Mouse (Mus musculus): ENCODE data around the gene Plekha7. TPM values are rescaled to one million over a fixed set of nuclear protein-coding genes. Genes with fewer than 3 reads are reported as not detected.

Gene Plekha7
- polyA plus RNA-seq, 1 experiment from 2014 or later = 5.4 TPM

- Histone ChIP-seq H3K27ac (replicated peaks) (no peak overlapping the region), H3K27me3 (replicated peaks) (no peaks in the 10 kb centered on the region), H3K9me3 (replicated peaks) (no peaks in the 10 kb centered on the region), H3K36me3 (no peaks in the 10 kb centered on the region), H3K4me3 (replicated peaks) (no peak overlapping the region), H3K4me1 (no peaks in the 10 kb centered on the region), H3K4me2 (no peak overlapping the region), H3K9ac (replicated peaks) (no peak overlapping the region)
- no peak for ATAC-seq (ENCODE audit: low FRiP score)
- 92% methylated on average over 4 of the region's 4 CpGs for WGBS
Measured at GRCm38 (mm10) chr7:116169426-116169825, 138.8 kb downstream of the Plekha7 start.

- H3K36me3 ChIP-seq = peaks cover 4% of the 10 kb centered on the region; the same call in 1 of the 2 replicates
- no peaks in the 10 kb centered on the region for H3K4me1 ChIP-seq
- WGBS = 93% methylated on average over 7 of the region's 7 CpGs
- H3K4me2 ChIP-seq = no peak overlapping the region
- H3K9ac ChIP-seq (replicated peaks) = no peak overlapping the region
- no peak overlapping the region for H3K4me3 ChIP-seq (replicated peaks)
- H3K27ac ChIP-seq (replicated peaks) = no peak overlapping the region
- ATAC-seq (ENCODE audit: low FRiP score) = no peak
- no peaks in the 10 kb centered on the region for H3K9me3 ChIP-seq (replicated peaks)
- H3K27me3 ChIP-seq (replicated peaks) = no peaks in the 10 kb centered on the region
Measured at GRCm38 (mm10) chr7:116168224-116168623, 140.0 kb downstream of the Plekha7 start.

DNA sequence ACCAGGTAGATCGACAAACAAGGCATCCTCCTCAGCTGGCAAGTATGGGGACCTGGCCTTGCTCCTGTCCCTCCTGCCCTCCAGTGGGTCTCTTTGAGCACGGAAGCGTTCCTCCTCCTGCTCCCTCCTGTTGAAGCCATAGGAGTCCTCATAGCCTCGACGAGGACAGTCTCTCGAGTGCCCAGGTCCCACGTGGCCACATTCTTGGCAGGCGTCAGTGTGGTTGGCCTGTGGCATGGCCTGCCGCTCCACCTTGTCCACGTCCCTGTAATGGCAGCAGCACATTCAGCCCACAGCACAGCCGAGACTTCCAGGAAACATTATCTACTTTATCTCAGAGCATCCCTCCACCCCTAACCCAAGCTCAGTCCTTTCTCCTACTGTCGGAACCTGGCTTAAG is 143.9 kb downstream of the Plekha7 start:
- no peak overlapping the region for H3K4me2 ChIP-seq
- no peak for ATAC-seq (ENCODE audit: low FRiP score)
- H3K4me3 ChIP-seq (replicated peaks) = no peak overlapping the region
- no peaks in the 10 kb centered on the region for H3K9me3 ChIP-seq (replicated peaks)
- H3K4me1 ChIP-seq = 0 out of 2 replicates have a peak, but pooled peaks cover 3% of the 10 kb centered on the region
- H3K27ac ChIP-seq (replicated peaks) = no peak overlapping the region
- H3K27me3 ChIP-seq (replicated peaks) = no peaks in the 10 kb centered on the region
- 88% methylated on average over 12 of the region's 12 CpGs for WGBS
- H3K9ac ChIP-seq (replicated peaks) = no peak overlapping the region
- peaks cover 4% of the 10 kb centered on the region; the same call in 1 of the 2 replicates for H3K36me3 ChIP-seq

DNA sequence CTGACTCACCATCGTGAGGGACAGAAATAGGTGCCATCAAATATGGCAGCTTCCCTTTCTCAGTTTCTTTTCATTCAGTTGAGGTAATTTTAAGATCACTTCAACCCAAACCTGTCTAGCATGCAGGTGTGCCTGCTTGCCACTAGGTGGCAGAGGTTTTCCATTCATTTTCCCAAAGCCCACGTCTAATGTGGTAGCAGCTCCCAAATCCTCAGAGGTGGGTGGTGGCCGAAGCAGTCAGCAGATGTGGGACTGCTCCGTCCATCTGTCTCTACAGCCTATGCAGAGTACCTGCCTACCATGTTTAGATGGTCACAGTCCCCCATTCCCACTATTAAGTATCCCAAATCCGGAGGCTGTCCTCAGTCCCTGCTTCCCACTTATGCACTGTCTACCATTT is 146.6 kb downstream of the Plekha7 start:
- peaks cover 4% of the 10 kb centered on the region; the same call in 1 of the 2 replicates for H3K36me3 ChIP-seq
- H3K27me3 ChIP-seq (replicated peaks) = no peaks in the 10 kb centered on the region
- no peak overlapping the region for H3K27ac ChIP-seq (replicated peaks)
- ATAC-seq (ENCODE audit: low FRiP score) = peak; percentile 61; the same call in 1 of the 2 replicates
- H3K4me3 ChIP-seq (replicated peaks) = no peak overlapping the region
- H3K9ac ChIP-seq (replicated peaks) = no peak overlapping the region
- 0 out of 2 replicates have a peak, but pooled peaks cover 3% of the 10 kb centered on the region for H3K4me1 ChIP-seq
- 21% methylated on average over 5 of the region's 5 CpGs for WGBS
- H3K9me3 ChIP-seq (replicated peaks) = no peaks in the 10 kb centered on the region
- no peak overlapping the region for H3K4me2 ChIP-seq

DNA sequence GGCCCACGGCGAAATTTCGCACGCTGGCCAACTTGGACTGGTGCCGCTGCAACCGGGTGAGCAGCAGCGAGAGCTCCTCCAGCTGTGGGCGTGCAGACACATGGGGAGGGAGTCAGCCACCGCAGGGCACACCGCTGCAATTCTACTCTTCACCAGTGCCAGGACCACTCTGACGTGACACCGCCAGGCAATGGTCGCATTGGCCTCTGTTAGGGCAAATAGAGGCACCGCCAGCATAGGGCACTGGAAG is 151.4 kb downstream of the Plekha7 start:
- ATAC-seq (ENCODE audit: low FRiP score) = no peak
- whole genome bisulfite sequencing = 82% methylated on average over 14 of the region's 14 CpGs

DNA sequence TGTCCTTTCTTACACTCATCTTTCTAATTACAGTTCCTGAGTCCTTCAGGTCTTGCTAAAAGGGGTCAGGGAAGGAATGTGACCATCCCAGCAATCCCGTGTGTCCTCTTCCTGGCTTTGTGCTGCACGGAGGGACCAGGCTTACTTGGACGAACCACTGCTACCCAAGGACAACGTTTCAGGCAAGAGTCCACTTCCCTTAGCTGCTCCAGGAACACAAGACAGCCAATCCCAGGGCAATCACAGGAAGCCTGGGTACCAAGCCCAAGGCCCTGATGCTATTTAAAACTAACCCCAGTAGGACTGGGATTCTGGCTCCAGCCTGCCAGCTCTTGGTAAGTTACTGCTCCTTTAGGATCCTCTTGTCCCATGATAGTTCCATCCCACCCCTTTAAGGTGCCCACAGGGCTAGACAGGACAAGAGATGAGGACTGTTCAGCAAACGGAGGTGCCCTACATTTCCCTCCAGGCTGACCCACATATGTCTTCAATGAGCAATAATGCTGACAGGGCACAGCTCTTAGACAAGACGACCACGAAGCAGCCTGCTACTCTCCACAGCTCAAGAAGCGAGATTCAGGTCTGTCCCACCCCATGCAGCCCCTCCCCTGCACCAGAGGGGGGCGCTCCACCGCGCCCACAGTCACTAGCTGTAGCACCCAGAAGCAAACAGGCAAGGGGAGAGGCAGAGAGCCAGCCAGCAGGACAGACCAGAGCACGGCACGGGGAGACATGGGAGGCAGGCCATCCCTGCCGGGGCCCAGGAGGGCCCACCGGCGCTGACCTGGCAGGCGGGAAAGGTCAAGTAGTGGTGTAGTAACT is 151.9 kb downstream of the Plekha7 start:
- Histone ChIP-seq H3K27me3 (replicated peaks) (no peaks in the 10 kb centered on the region), H3K27ac (replicated peaks) (no peak overlapping the region), H3K4me3 (replicated peaks) (no peak overlapping the region), H3K4me1 (no peaks in the 10 kb centered on the region), H3K9ac (replicated peaks) (no peak overlapping the region), H3K4me2 (no peak overlapping the region), H3K36me3 (no peaks in the 10 kb centered on the region; the same call in 1 of the 2 replicates), H3K9me3 (replicated peaks) (no peaks in the 10 kb centered on the region)
- WGBS = 73% methylated on average over 17 of the region's 17 CpGs
- no peak for ATAC-seq (ENCODE audit: low FRiP score)

More for the DNA sequence above, 151.4 kb downstream of the Plekha7 start:
- H3K27me3 ChIP-seq (replicated peaks) = no peaks in the 10 kb centered on the region
- no peak overlapping the region for H3K4me2 ChIP-seq
- H3K36me3 ChIP-seq = no peaks in the 10 kb centered on the region; the same call in 1 of the 2 replicates
- no peak overlapping the region for H3K9ac ChIP-seq (replicated peaks)
- no peak overlapping the region for H3K4me3 ChIP-seq (replicated peaks)
- H3K27ac ChIP-seq (replicated peaks) = no peak overlapping the region
- H3K4me1 ChIP-seq = 0 out of 2 replicates have a peak, but pooled peaks cover 3% of the 10 kb centered on the region
- no peaks in the 10 kb centered on the region for H3K9me3 ChIP-seq (replicated peaks)

DNA sequence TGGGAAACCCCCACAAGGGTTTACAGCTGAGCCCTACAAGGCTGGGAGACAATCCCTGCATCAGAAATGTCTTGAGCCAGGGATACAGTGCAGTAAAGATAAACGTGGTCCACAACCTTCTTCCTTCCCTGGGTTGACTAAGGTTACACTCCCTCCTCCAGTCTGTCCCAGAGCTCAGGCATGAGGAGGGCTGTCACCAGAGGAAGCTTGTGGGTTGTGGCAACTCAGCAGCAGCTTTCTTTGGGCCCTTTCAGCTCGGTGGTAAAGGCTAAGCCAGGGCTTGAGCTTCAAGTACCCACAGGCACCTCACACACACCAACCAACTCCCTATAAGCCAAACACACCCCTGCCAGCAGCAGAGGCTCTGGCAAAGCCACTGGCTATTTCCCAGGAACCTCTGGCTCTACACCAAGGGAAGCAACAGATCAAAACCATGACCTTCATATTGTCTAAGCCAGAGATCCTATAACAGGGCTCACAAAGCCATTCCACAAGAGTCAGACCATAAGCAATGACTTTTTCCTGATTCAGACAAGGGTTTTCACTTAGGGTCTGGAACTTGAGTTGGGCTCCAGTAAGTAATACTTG is 154.3 kb downstream of the Plekha7 start:
- Histone ChIP-seq H3K36me3 (no peaks in the 10 kb centered on the region; the same call in 1 of the 2 replicates), H3K4me3 (replicated peaks) (no peak overlapping the region), H3K4me1 (no peaks in the 10 kb centered on the region), H3K27me3 (replicated peaks) (no peaks in the 10 kb centered on the region), H3K4me2 (no peak overlapping the region), H3K27ac (replicated peaks) (no peak overlapping the region), H3K9ac (replicated peaks) (no peak overlapping the region), H3K9me3 (replicated peaks) (no peaks in the 10 kb centered on the region)
- WGBS = 78% methylated on average over 2 of the region's 2 CpGs
- no peak for ATAC-seq (ENCODE audit: low FRiP score)

GRCm38 (mm10) chr7:116149568-116149967 is 158.6 kb downstream of the Plekha7 start:
- 84% methylated on average over 4 of the region's 4 CpGs for WGBS
- Histone ChIP-seq H3K4me1 (no peaks in the 10 kb centered on the region), H3K4me3 (replicated peaks) (no peak overlapping the region), H3K27me3 (replicated peaks) (no peaks in the 10 kb centered on the region), H3K27ac (replicated peaks) (no peak overlapping the region), H3K9me3 (replicated peaks) (no peaks in the 10 kb centered on the region), H3K9ac (replicated peaks) (no peak overlapping the region), H3K36me3 (no peaks in the 10 kb centered on the region; the same call in 1 of the 2 replicates), H3K4me2 (no peak overlapping the region)
- ATAC-seq (ENCODE audit: low FRiP score) = no peak

DNA sequence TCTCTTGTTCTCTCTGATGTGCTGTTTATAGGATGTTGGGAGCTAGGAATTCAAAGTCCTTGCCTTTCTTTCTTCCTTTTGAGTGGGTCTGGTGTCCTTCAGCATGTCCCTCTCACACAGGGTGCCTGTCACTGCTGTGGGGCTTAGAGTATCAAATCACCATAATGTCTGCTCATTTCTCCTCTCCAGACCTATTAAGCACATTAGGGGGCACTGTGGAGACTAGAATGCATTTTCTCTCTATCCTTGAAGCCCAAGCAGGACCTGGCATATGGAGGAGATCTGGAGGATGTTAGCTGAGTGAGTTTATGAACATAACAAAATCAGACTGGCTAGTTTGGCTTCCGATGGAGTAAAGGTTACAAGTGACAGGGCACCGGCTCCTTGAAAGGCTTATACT is 161.1 kb downstream of the Plekha7 start:
- H3K4me1 ChIP-seq = no peaks in the 10 kb centered on the region
- ATAC-seq (ENCODE audit: low FRiP score) = no peak
- no peak overlapping the region for H3K27ac ChIP-seq (replicated peaks)
- no peaks in the 10 kb centered on the region for H3K36me3 ChIP-seq
- H3K4me2 ChIP-seq = no peak overlapping the region
- H3K9me3 ChIP-seq (replicated peaks) = no peaks in the 10 kb centered on the region
- H3K4me3 ChIP-seq (replicated peaks) = no peak overlapping the region
- no peaks in the 10 kb centered on the region for H3K27me3 ChIP-seq (replicated peaks)
- no peak overlapping the region for H3K9ac ChIP-seq (replicated peaks)
- 89% methylated on average over 2 of the region's 2 CpGs for WGBS

DNA sequence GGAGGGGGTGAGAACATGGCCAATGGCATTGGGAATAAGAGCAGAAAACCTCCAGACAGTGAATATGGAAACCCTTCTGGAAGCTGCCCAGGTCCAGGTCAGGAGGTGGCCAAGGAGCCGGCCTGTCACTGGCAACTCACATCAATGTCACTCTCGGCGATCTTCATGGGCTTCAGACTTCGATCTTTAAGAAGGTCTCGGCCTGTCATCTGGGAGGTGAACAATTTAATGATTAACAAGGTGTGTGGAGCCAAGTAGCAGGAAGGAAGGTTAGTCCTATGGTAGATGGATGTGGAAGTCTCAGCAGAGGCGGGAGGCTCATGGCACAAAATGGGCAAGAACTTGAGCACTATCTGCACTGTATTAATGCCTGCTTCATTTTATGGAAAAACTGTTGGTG is 163.1 kb downstream of the Plekha7 start:
- Histone ChIP-seq H3K9me3 (replicated peaks) (no peaks in the 10 kb centered on the region), H3K4me3 (replicated peaks) (no peak overlapping the region), H3K4me1 (no peaks in the 10 kb centered on the region), H3K27ac (replicated peaks) (no peak overlapping the region), H3K36me3 (no peaks in the 10 kb centered on the region), H3K9ac (replicated peaks) (no peak overlapping the region), H3K27me3 (replicated peaks) (no peaks in the 10 kb centered on the region), H3K4me2 (no peak overlapping the region)
- 97% methylated on average over 6 of the region's 6 CpGs for WGBS
- no peak for ATAC-seq (ENCODE audit: low FRiP score)

DNA sequence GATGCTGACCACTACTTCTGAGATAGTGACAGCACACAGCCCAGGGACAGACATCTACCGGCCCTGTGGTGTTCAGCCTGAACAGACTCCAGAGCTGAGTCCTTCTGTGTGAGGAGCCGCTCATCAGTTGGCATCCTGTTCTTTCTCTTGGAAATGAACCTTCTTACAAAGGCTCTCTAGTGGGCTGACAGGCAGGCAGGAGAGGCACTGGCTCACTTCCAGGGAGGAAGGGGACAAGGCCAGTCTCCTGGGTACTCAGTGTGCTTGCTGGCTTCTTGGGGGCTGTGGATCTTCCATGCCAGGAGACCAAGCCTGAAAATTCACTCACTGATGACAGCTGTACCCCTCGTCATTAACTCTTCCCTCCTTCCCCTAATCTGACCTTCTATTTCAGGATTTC is 170.5 kb downstream of the Plekha7 start:
- Histone ChIP-seq H3K36me3 (no peaks in the 10 kb centered on the region), H3K27ac (replicated peaks) (no peak overlapping the region), H3K4me3 (replicated peaks) (no peak overlapping the region), H3K4me1 (no peaks in the 10 kb centered on the region), H3K4me2 (no peak overlapping the region), H3K9me3 (replicated peaks) (no peaks in the 10 kb centered on the region), H3K9ac (replicated peaks) (no peak overlapping the region), H3K27me3 (replicated peaks) (no peaks in the 10 kb centered on the region)
- 69% methylated on average over 3 of the region's 3 CpGs for WGBS
- ATAC-seq (ENCODE audit: low FRiP score) = no peak

DNA sequence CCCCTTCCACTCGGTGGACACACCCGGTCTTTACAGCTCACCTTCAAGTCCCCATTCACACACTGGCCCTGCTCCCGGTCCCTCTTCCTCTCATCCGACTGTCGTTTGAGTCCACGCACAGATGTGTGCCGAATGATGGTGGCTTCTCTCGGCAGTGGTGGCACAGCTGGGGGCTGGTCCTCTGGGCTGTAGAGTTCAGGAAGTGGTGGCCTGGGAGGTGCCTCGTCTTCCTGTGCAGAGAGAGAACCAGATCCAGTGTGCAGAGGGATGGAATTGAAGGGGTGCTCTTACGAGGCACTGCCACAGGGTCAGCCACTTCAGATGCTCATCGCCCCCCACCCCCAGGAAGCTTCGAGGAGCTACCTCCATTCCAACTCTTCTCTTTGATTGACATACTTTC is 171.0 kb downstream of the Plekha7 start:
- no peak for ATAC-seq (ENCODE audit: low FRiP score)
- 93% methylated on average over 12 of the region's 12 CpGs for WGBS
- no peak overlapping the region for H3K4me2 ChIP-seq
- H3K9ac ChIP-seq (replicated peaks) = no peak overlapping the region
- H3K36me3 ChIP-seq = no peaks in the 10 kb centered on the region
- H3K4me3 ChIP-seq (replicated peaks) = no peak overlapping the region
- H3K4me1 ChIP-seq = no peaks in the 10 kb centered on the region
- H3K27ac ChIP-seq (replicated peaks) = no peak overlapping the region
- H3K9me3 ChIP-seq (replicated peaks) = no peaks in the 10 kb centered on the region
- no peaks in the 10 kb centered on the region for H3K27me3 ChIP-seq (replicated peaks)
